Mouse (Mus musculus) urinary bladder, adult 2 months (tissue): ENCODE results near the gene Pcgf5. TPM values are rescaled to one million over a fixed set of nuclear protein-coding genes. Genes with fewer than 3 reads are reported as not detected.

Experiments used
- DNase-seq: peaks from one replicate; pipeline ENCODE4 v3.0.0; 2022; ENCODE audit warnings: low spot score
- polyA plus RNA-seq: library from polyadenylated mRNA; depleted of rRNA; stranded (reverse); fragments of >200 nt; gene quantifications from 2 replicates; pipeline ENCODE4 v1.2.3, GENCODE M21; 2012; rRNA removed

Gene Pcgf5
- 18.9 and 24.6 TPM in 2 replicates for polyA plus RNA-seq

GRCm38 (mm10) chr19:36348161-36348800, at the start of gene Pcgf5:
Gene Pcgf5, plus strand, starts transcription at chr19:36348309.
- peak; percentile 75 for DNase-seq

DNA sequence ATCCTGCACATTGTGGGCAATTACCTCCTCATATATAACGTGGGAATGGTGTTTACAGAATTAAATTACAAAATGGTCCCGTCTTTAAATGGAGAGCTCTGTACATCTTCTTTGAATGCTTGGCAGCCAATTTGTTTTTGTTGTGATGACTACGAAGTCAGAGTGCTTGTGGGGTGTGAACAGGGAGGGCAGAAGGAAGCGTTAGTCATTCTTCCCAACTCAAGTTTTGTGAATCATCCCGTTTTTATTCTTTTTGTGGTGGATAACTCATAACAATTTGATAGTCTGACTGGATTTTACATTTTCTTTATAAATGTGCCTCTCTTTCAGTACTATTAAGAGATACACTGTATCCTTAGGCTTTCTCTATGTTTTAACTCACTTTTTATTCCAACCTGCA, 42.6 kb upstream of the Pcgf5 start:
- DNase-seq: no peak

- no peak for DNase-seq
Measured at GRCm38 (mm10) chr19:36314010-36314409, 34.1 kb upstream of the Pcgf5 start.

GRCm38 (mm10) chr19:36319735-36320134, 28.4 kb upstream of the Pcgf5 start:
- no peak for DNase-seq

- DNase-seq: no peak
Measured at GRCm38 (mm10) chr19:36321066-36321465, 27.0 kb upstream of the Pcgf5 start.

DNA sequence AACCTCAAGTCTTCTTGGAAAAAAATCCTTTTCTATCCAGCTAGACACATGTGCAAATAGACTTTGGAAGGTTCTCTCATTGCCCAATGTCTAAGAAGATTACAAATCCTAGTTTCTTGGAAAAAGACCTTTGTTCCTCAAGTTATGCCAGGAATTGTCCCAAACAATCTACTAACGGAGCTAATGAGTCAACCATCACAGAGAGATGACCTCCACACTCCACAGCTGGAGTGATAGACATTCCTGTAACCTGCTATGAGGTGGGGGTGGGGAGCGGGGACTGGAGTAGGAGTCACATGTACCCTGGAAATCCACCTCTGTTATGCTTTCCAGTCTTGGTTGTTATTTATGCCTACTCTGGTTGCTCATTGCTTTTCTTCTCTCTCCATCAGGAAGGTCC, 24.8 kb upstream of the Pcgf5 start:
- DNase-seq: no peak

GRCm38 (mm10) chr19:36328678-36329077, 19.4 kb upstream of the Pcgf5 start:
- DNase-seq: no peak

- no peak for DNase-seq
Measured at GRCm38 (mm10) chr19:36347376-36347775, 733 bp upstream of the Pcgf5 start.

- no peak for DNase-seq
Measured at GRCm38 (mm10) chr19:36347831-36348160, 313 bp upstream of the Pcgf5 start.

- peak; percentile 52 for DNase-seq
Measured at GRCm38 (mm10) chr19:36348801-36349486, 835 bp downstream of the Pcgf5 start.

GRCm38 (mm10) chr19:36349487-36349955, 1.4 kb downstream of the Pcgf5 start:
- DNase-seq: no peak

DNA sequence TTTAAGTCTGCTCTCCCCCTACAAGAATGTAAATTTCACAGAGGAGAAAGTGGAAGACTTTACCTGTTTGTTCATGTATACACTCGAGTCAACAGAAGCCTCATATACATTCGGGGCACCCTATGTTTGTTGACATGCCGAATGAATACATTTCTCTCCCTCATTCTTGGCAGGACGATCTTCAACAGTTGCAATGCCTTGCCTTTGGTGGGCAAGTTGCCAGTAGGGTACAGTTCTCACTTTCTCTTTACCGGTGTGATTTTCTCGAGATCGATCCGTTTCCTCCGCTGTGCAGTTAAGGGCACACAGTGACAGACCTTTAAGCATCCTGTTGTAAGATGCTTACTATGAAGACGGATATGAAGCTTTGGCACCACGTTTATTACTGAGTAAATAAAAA, 2.1 kb downstream of the Pcgf5 start:
- DNase-seq: no peak

DNA sequence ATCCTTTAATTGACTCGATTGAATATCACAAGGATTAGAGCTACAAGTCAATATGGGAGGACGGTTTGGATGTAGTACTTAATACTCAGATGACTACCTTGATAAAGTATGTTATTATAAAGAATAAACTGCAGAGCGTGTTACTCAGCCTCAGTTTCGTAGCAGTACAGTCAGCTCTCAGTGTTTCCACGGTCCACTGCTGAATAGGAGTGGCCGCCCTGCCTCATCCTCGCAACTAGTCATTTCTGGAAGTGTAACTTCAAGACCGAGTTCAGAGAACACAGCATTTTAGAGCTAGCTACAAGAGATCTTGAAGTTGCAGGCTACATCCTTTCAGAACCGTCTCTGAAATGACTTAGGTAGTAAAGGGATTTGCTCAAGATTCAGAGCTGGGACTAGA, 2.8 kb downstream of the Pcgf5 start:
- DNase-seq: no peak

DNA sequence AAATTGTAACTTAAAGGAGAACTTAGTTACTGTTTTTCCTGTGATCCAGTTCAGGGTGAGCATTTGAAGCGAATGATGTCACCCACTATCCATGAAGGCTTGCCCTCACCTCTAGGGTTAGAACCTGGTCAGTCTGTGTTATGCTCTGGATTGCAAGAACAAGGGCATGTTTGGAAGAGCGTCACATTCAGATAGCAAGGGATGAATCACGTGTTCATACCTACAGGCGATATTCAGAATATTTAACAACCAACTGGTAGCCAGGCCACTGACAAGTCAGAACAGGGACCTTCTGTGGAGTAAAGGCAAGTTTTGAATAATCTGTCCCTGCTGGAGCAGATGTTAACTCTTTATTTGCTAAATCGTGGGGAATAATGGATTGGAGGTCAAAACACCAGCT, 14.4 kb downstream of the Pcgf5 start:
- no peak for DNase-seq

DNA sequence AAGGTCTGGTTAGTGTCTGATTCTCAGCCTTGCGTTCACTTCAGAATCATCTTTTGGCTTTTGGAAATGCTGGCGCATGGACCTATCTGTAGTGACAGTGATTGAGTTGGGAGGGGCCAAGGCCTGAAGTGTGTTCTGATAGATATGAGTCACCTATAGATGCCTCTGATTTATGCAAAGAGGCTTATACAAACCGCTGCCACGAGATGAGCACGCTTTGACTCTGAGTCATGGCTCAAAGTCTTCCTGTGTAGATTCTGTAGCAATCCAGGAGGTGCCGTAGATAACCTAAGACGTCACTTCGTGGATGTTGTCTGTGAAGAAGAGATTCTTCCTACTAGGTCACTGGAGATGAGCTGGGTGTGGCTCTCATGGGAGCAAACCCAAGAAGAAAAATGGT, 16.6 kb downstream of the Pcgf5 start:
- DNase-seq: no peak

DNA sequence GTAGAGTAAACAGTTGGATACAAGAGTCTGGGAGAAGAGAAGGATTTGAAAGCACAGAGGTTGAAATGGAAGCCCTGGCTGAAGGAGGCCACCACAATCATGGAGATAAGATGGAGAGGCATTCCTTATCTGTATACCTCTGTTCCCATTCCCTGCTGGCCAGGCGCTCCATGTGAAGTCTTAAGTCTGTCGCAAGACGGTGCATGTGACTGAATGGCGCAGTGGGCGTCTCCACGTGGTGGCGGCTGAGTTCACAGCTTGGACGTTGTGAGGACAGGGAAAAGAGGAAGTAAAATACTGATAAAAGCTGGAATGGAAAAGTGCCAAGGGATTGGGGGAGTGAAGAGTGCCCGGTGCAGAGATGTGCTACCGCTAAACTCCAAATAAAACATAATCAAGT, 23.4 kb downstream of the Pcgf5 start:
- DNase-seq: no peak

DNA sequence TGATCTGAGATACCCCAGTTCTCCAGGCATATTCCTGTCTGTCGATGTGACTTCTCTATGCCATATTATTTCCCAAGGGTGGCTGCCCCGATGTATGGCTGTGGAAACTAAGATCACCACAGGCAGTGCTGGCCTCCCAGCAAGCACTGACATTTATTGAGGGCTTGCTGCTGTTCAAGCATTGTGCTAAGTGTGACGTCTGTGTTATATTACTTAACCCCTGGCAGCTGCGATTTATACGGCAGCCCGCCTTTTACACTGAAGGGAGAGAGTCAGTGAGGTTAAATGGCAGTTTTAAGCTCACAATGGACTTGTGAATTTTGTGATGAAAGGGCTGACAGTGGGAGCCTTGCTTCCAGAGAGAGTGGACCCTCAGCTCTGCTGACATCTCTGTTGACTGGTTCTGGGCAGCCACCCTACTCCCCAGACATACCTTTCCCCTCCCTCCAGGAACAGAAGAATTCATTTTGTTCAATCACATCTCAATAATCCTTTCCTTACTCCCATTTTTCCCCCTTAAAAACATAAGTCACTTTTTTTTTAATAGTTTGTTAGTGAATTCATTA, 25.0 kb downstream of the Pcgf5 start:
- no peak for DNase-seq

DNA sequence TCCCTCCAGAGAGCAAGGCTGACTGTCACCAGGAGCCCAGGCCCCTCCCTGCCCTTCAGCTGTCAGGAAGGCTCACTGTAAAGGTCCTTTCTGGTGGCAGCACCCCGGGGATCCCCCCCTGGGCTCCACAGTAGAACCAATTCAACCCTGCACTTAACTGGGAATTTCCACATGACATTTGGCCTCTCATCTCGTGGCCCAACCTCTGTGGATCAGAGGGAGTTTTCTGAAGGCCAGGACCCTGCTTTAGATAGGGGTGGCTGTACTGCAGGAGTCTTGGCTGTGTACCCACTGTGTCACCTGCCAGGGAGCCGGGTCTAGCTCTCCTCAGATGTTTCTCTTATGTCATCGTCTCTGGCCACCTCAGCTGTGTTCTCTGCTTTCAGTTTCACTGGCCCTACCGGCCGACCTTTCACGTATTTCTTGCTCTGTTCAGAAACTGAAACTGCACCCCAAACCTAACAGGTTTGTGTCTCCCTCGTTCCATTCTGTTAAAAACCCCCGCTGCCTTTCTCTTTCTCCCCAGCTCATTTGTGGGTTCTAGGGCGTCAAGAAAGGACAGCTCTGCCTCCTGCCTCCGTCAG, 27.2 kb downstream of the Pcgf5 start:
- DNase-seq: no peak

DNA sequence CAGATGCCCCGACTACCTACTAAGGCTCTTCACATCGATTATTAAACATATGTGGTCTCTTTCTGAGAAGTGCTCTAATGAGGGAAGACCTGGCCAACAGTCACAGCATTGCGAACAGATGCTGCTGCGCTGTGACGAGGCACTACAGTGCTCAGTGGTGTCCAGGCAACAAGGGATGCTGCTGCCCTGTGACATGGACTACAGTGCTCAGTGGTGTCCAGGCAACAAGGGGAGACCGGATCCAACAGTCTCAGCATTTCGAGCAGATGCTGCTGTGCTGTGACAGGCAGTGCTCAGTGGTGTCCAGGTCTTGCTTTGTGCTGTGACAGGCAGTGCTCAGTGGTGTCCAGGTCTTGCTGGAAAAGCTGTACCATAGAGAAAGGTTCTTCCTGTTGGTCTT, 29.6 kb downstream of the Pcgf5 start:
- DNase-seq: no peak

DNA sequence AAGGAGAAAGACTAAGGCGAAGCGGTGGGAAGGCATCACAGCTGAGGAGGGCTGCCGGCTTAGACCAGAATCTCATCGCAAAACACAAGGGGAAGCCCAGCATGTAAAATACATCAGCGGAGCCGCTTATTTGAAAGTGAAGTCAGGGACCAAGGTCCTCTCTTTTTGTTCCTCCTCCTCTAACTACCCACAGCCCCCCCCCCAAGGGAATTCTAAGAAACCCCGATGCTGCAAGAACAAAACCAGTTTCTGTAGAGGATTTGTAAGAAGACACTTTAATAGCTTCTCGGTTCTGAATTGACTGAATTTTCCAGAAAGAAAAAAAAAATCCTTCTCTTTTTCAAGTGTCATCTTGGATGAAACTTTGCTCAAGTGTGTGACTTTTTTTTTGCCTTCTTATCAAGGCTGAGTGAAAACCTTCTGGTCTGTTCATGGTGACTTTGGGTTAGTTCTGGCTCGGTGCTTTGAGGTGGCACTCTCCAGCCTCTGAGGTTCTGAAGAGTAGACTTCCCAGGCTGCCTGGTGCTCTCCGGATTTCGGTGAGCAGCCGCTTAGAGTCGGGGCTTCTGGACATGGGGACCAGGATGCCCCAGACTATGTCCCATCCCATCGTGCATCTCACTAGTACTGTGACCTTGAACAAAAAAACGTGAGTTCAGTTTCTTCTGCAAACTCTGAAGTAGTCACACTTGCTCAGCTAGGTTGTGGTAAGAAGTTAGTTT, 30.6 kb downstream of the Pcgf5 start:
- DNase-seq: no peak

GRCm38 (mm10) chr19:36382901-36383300, 34.8 kb downstream of the Pcgf5 start:
- DNase-seq: no peak

GRCm38 (mm10) chr19:36383977-36384376, 35.9 kb downstream of the Pcgf5 start:
- DNase-seq: no peak
